Mouse (Mus musculus): ENCODE data around the gene Cbl.

The Cbl gene

GRCm38 (mm10) chr9:44101490-44101889 is 132.4 kb downstream of the Cbl start, which contains the start of gene Mfrp:
Gene Mfrp (plus strand): TSS chr9:44101729.
- DNase-seq (ENCODE audit: low spot score): no peak

- DNase-seq (ENCODE audit: low spot score): no peak
Observed at GRCm38 (mm10) chr9:44096536-44096935, 137.3 kb downstream of the Cbl start.

- DNase-seq (ENCODE audit: low spot score): no peak
Observed at GRCm38 (mm10) chr9:44095781-44096180, 138.1 kb downstream of the Cbl start.

GRCm38 (mm10) chr9:44094737-44095136 is 139.1 kb downstream of the Cbl start:
- no peak for DNase-seq (ENCODE audit: low spot score)

- no peak for DNase-seq (ENCODE audit: low spot score)
Observed at GRCm38 (mm10) chr9:44093612-44094503, 140.0 kb downstream of the Cbl start.
